Mouse (Mus musculus) MEL (cell line): ENCODE data around the gene Dcdc2b. TPM values are rescaled to one million over a fixed set of nuclear protein-coding genes. Genes with fewer than 3 reads are reported as not detected.

Experiments
- DNase-seq: peaks from one replicate; pipeline ENCODE4 v3.0.0; 2011; ENCODE audit warnings: low read depth, low spot score
- H3K27ac ChIP-seq: 2 replicates; pipeline ENCODE4 v1.5.1; 2012; ENCODE audit warnings: low read depth, mild to moderate bottlenecking, control low read depth, low read length, moderate library complexity; ENCODE audit not compliant: control insufficient read depth
- H3K27me3 ChIP-seq, 2 experiments: fragments of 150-350 bp in 1 of 2; sonication (generic) in 1 of 2; 2 replicates each; pipeline ENCODE4 v1.6.1; 2012; ENCODE audit warnings: low read length in 2 of 2, mild to moderate bottlenecking in 2 of 2, improper control_type of control experiment in 1 of 2, moderate library complexity in 1 of 2; ENCODE audit not compliant: insufficient read depth in 2 of 2, control insufficient read depth in 1 of 2
- H3K36me3 ChIP-seq, 2 experiments: 2 replicates each; pipeline ENCODE4 v1.6.1; 2012 to 2014; ENCODE audit warnings: low read length in 2 of 2, improper control_type of control experiment in 1 of 2, inconsistent platforms in 1 of 2, mild to moderate bottlenecking in 1 of 2; ENCODE audit not compliant: insufficient read depth in 2 of 2, control insufficient read depth in 1 of 2
- H3K4me1 ChIP-seq, 2 experiments: fragments of 150-350 bp in 1 of 2; sonication (generic) in 1 of 2; 2 replicates each; pipeline ENCODE4 v1.6.1; 2012; ENCODE audit warnings: low read length in 2 of 2, improper control_type of control experiment in 1 of 2, mild to moderate bottlenecking in 1 of 2; ENCODE audit not compliant: insufficient read depth in 2 of 2, control insufficient read depth in 1 of 2
- H3K4me3 ChIP-seq, 2 experiments: fragments of 150-350 bp in 1 of 2; sonication (generic) in 1 of 2; 2 replicates each; pipeline ENCODE4 v1.5.1; 2012; ENCODE audit warnings: low read depth in 2 of 2, low read length in 2 of 2, mild to moderate bottlenecking in 2 of 2, moderate library complexity in 2 of 2, control low read depth in 1 of 2, improper control_type of control experiment in 1 of 2; ENCODE audit not compliant: control insufficient read depth in 1 of 2, insufficient read depth in 1 of 2
- H3K79me2 ChIP-seq: 2 replicates; pipeline ENCODE4 v1.6.1; 2012; ENCODE audit warnings: mild to moderate bottlenecking, low read length, moderate library complexity; ENCODE audit not compliant: control insufficient read depth, poor library complexity, insufficient read depth
- H3K9ac ChIP-seq: 2 replicates; pipeline ENCODE4 v1.6.1; 2012; ENCODE audit warnings: low read depth, mild to moderate bottlenecking, control low read depth, low read length, moderate library complexity; ENCODE audit not compliant: control insufficient read depth, poor library complexity, severe bottlenecking
- H3K9me3 ChIP-seq: fragments of 150-350 bp; sonication (generic); replicated peaks from 2 replicates; pipeline ENCODE4 v1.6.1; 2012; ENCODE audit warnings: mild to moderate bottlenecking, low read length, improper control_type of control experiment, moderate library complexity; ENCODE audit not compliant: insufficient read depth
- BHLHE40 ChIP-seq: IDR thresholded peaks from 2 replicates; pipeline ENCODE4 v1.6.1; 2012; ENCODE audit warnings: low read depth, mild to moderate bottlenecking, inconsistent platforms, low read length, improper control_type of control experiment, borderline replicate concordance
- CHD1 ChIP-seq: IDR thresholded peaks from 2 replicates; pipeline ENCODE4 v1.6.1; 2012; ENCODE audit warnings: low read depth, mild to moderate bottlenecking, inconsistent platforms, low read length, improper control_type of control experiment
- CTCF ChIP-seq, 3 experiments: IDR thresholded peaks in 2 of 3; conservative IDR thresholded peaks in 1 of 3; 2 replicates each; pipeline ENCODE4 v1.5.1; 2011 to 2012; ENCODE audit warnings: low read length in 3 of 3, low read depth in 2 of 3, mild to moderate bottlenecking in 2 of 3, improper control_type of control experiment in 1 of 3, inconsistent platforms in 1 of 3, mixed read lengths in 1 of 3, moderate library complexity in 1 of 3; ENCODE audit not compliant: control insufficient read depth in 1 of 3, insufficient read depth in 1 of 3, poor library complexity in 1 of 3, severe bottlenecking in 1 of 3
- ELF1 ChIP-seq: IDR thresholded peaks from 2 replicates; pipeline ENCODE4 v1.6.1; 2014; ENCODE audit warnings: low read depth, mild to moderate bottlenecking, inconsistent platforms, low read length, improper control_type of control experiment, moderate library complexity
- HCFC1 ChIP-seq: IDR thresholded peaks from 2 replicates; pipeline ENCODE4 v1.6.1; 2012; ENCODE audit warnings: low read depth, mild to moderate bottlenecking, inconsistent platforms, low read length, improper control_type of control experiment, moderate library complexity
- KAT2A ChIP-seq: conservative IDR thresholded peaks from 2 replicates; pipeline ENCODE4 v1.6.1; 2012; ENCODE audit warnings: low read depth, low read length, improper control_type of control experiment, inconsistent platforms
- MAFK ChIP-seq: IDR thresholded peaks from 2 replicates; pipeline ENCODE4 v1.6.1; 2011; ENCODE audit warnings: low read depth, mild to moderate bottlenecking, low read length, improper control_type of control experiment, borderline replicate concordance
- MAZ ChIP-seq: IDR thresholded peaks from 2 replicates; pipeline ENCODE4 v1.6.1; 2012; ENCODE audit warnings: low read depth, mild to moderate bottlenecking, inconsistent platforms, low read length, improper control_type of control experiment
- MEF2A ChIP-seq: IDR thresholded peaks from 2 replicates; pipeline ENCODE4 v1.6.1; 2014; ENCODE audit warnings: low read depth, mild to moderate bottlenecking, inconsistent platforms, low read length, improper control_type of control experiment; ENCODE audit not compliant: poor library complexity, insufficient replicate concordance, severe bottlenecking; ENCODE audit errors: extremely low read depth
- MYC ChIP-seq: IDR thresholded peaks from 2 replicates; pipeline ENCODE4 v1.6.1; 2011; ENCODE audit warnings: low read depth, mild to moderate bottlenecking, low read length, improper control_type of control experiment, moderate library complexity
- NELFE ChIP-seq: IDR thresholded peaks from 2 replicates; pipeline ENCODE4 v1.6.1; 2011; ENCODE audit warnings: low read depth, low read length, improper control_type of control experiment
- POLR2A ChIP-seq, 2 experiments: IDR thresholded peaks; 2 replicates each; pipeline ENCODE4 v1.6.1; 2011 to 2012; ENCODE audit warnings: low read length in 2 of 2, mild to moderate bottlenecking in 2 of 2, control low read depth in 1 of 2, improper control_type of control experiment in 1 of 2, low read depth in 1 of 2, moderate library complexity in 1 of 2; ENCODE audit not compliant: control insufficient read depth in 1 of 2, insufficient read depth in 1 of 2, poor library complexity in 1 of 2
- POLR2AphosphoS2 ChIP-seq: IDR thresholded peaks from 2 replicates; pipeline ENCODE4 v1.6.1; 2011; ENCODE audit warnings: low read length, improper control_type of control experiment
- POLR2AphosphoS5 ChIP-seq: IDR thresholded peaks from 2 replicates; pipeline ENCODE4 v1.6.1; 2012; ENCODE audit warnings: low read depth, borderline replicate concordance, mild to moderate bottlenecking, inconsistent platforms, low read length, moderate library complexity, mixed read lengths
- RCOR1 ChIP-seq: IDR thresholded peaks from 2 replicates; pipeline ENCODE4 v1.6.1; 2012; ENCODE audit warnings: low read depth, mild to moderate bottlenecking, inconsistent platforms, low read length, improper control_type of control experiment
- SMC3 ChIP-seq: IDR thresholded peaks from 2 replicates; pipeline ENCODE4 v1.6.1; 2011; ENCODE audit warnings: low read depth, low read length, improper control_type of control experiment
- TAL1 ChIP-seq: IDR thresholded peaks from 2 replicates; pipeline ENCODE4 v1.6.1; 2012; ENCODE audit warnings: mild to moderate bottlenecking, inconsistent platforms, low read length, moderate library complexity, mixed read lengths
- ZC3H11A ChIP-seq: IDR thresholded peaks from 2 replicates; pipeline ENCODE4 v1.6.1; 2012; ENCODE audit warnings: low read depth, mild to moderate bottlenecking, inconsistent platforms, low read length, improper control_type of control experiment
- ZKSCAN1 ChIP-seq: IDR thresholded peaks from 2 replicates; pipeline ENCODE4 v1.6.1; 2012; ENCODE audit warnings: low read depth, mild to moderate bottlenecking, inconsistent platforms, low read length, improper control_type of control experiment, moderate library complexity
- ZNF384 ChIP-seq: IDR thresholded peaks from 2 replicates; pipeline ENCODE4 v1.6.1; 2012; ENCODE audit warnings: low read depth, mild to moderate bottlenecking, inconsistent platforms, low read length, improper control_type of control experiment
- polyA plus RNA-seq, 2 experiments: library from polyadenylated mRNA; stranded (reverse) in 1 of 2; unstranded in 1 of 2; fragments of >175 nt in 1 of 2; fragments of >200 nt in 1 of 2; gene quantifications; 2 replicates each; pipeline versions ENCODE4 v1.2.1 to v1.2.4; 2012; ENCODE audit warnings: low replicate concordance in 2 of 2, low read depth in 1 of 2; ENCODE audit not compliant: insufficient read length in 2 of 2, insufficient read depth in 1 of 2, missing spikeins in 1 of 2
- total RNA-seq: library from RNA; depleted of rRNA; stranded (reverse); fragments of 300-350 nt; gene quantifications from 2 replicates; pipeline ENCODE4 v1.2.3, GENCODE M21; 2012

Dcdc2b gene
- total and polyA plus RNA-seq, 3 experiments = 1.3 TPM; not detected in 2

- DNase-seq = no peak
- Histone ChIP-seq H3K9me3 (no peaks in the 10 kb centered on the region), H3K36me3 (peaks cover 0 to 5% of the 10 kb centered on the region in 2 experiments; a peak in 2 of 4 replicates), H3K27ac (no peak overlapping the region), H3K9ac (no peak overlapping the region), H3K4me1 (peaks cover 0 to 7% of the 10 kb centered on the region in 2 experiments; a peak in 3 of 4 replicates), H3K4me3 (no peak overlapping the region), H3K27me3 (no peaks in the 10 kb centered on the region; a peak in 1 of 4 replicates), H3K79me2 (no peaks in the 10 kb centered on the region)
- no peak for TF ChIP-seq MYC
- no peak for TF ChIP-seq CTCF (IDR thresholded peaks at IDR 0.05 in 2 of 3, conservative IDR thresholded peaks at IDR 0.05 in 1 of 3; ENCODE audit: control insufficient read depth in 1 of 3, insufficient read depth in 1 of 3, low read depth in 2 of 3, low read length in 3 of 3, poor library complexity in 1 of 3, severe bottlenecking in 1 of 3)
- TF ChIP-seq ZKSCAN1 = peak; percentile 74
Observed at GRCm38 (mm10) chr4:129571551-129572084, 42.4 kb downstream of the Dcdc2b start.

GRCm38 (mm10) chr4:129570028-129570427 is 44.0 kb downstream of the Dcdc2b start:
- Histone ChIP-seq H3K79me2 (no peaks in the 10 kb centered on the region), H3K27ac (no peak overlapping the region), H3K36me3 (no peaks in the 10 kb centered on the region), H3K27me3 (no peaks in the 10 kb centered on the region; a peak in 2 of 4 replicates), H3K9me3 (no peaks in the 10 kb centered on the region), H3K4me1 (peaks cover 0 to 1% of the 10 kb centered on the region in 2 experiments; a peak in 2 of 4 replicates), H3K4me3 (no peak overlapping the region), H3K9ac (no peak overlapping the region)
- no peak for DNase-seq
- no peak for TF ChIP-seq HCFC1
- no peak for TF ChIP-seq POLR2AphosphoS2
- no peak for TF ChIP-seq ELF1
- TF ChIP-seq ZNF384 = no peak
- no peak for TF ChIP-seq SMC3
- TF ChIP-seq RCOR1 = no peak
- no peak for TF ChIP-seq MAZ

- no peak overlapping the region for H3K9ac ChIP-seq
- no peak for DNase-seq
- no peaks in the 10 kb centered on the region for H3K9me3 ChIP-seq
- no peaks in the 10 kb centered on the region for H3K4me1 ChIP-seq
- no peak overlapping the region for H3K4me3 ChIP-seq
- H3K36me3 ChIP-seq = no peaks in the 10 kb centered on the region
- H3K27me3 ChIP-seq = no peaks in the 10 kb centered on the region; a peak in 2 of 4 replicates
- no peaks in the 10 kb centered on the region for H3K79me2 ChIP-seq
- TF ChIP-seq POLR2AphosphoS5 (no peak), SMC3 (no peak), RCOR1 (no peak), BHLHE40 (no peak), ZNF384 (no peak), ZC3H11A (no peak), KAT2A (no peak), MEF2A (no peak), HCFC1 (no peak), TAL1 (no peak), POLR2A (IDR thresholded peaks at IDR 0.05; ENCODE audit: control insufficient read depth in 1 of 2, insufficient read depth in 1 of 2, low read depth in 1 of 2, low read length in 2 of 2, poor library complexity in 1 of 2) (no peak), MAFK (no peak), NELFE (no peak), CHD1 (no peak)
- no peak overlapping the region for H3K27ac ChIP-seq
Observed at GRCm38 (mm10) chr4:129568366-129568765, 45.7 kb downstream of the Dcdc2b start.
